Mouse (Mus musculus): Measurements from ENCODE around the gene Hhipl1. TPM values are rescaled to one million over a fixed set of nuclear protein-coding genes. Genes with fewer than 3 reads are reported as not detected.

Gene Hhipl1
- polyA plus RNA-seq, 1 experiment from 2014 or later = 0.24 TPM

- Histone ChIP-seq H3K36me3 (ENCODE audit: control insufficient read depth, insufficient read depth, low read length) (no peaks in the 10 kb centered on the region), H3K4me3 (ENCODE audit: low read depth, low read length) (no peak overlapping the region), H3K9ac (ENCODE audit: low read length) (no peak overlapping the region), H3K4me2 (replicated peaks; ENCODE audit: low read depth) (no peak overlapping the region), H3K9me3 (ENCODE audit: control insufficient read depth, low read length) (no peaks in the 10 kb centered on the region), H3K4me1 (replicated peaks; ENCODE audit: control insufficient read depth, insufficient read depth) (peaks cover 4% of the 10 kb centered on the region), H3K27me3 (ENCODE audit: control insufficient read depth, insufficient read depth, low read length) (no peaks in the 10 kb centered on the region), H3K27ac (replicated peaks) (peak overlapping the region; percentile 97)
- 58% methylated on average over 9 of the region's 9 CpGs for WGBS
- TF ChIP-seq CTCF (IDR thresholded peaks at IDR 0.05; ENCODE audit: low read depth) = no peak
- no peak for TF ChIP-seq EP300 (optimal IDR thresholded peaks at IDR 0.05)
- no peak for ATAC-seq (ENCODE audit: low FRiP score, low TSS enrichment)
- no peak for DNase-seq (ENCODE audit: low spot score)
These were observed 67.5 kb downstream of the Hhipl1 start for GRCm38 (mm10) chr12:108373611-108374010.

GRCm38 (mm10) chr12:108374689-108375088 lies 68.6 kb downstream of the Hhipl1 start:
- H3K27me3 ChIP-seq (ENCODE audit: control insufficient read depth, insufficient read depth, low read length) = no peaks in the 10 kb centered on the region
- H3K4me2 ChIP-seq (replicated peaks; ENCODE audit: low read depth) = no peak overlapping the region
- no peaks in the 10 kb centered on the region for H3K9me3 ChIP-seq (ENCODE audit: control insufficient read depth, low read length)
- DNase-seq (ENCODE audit: low spot score) = no peak
- H3K27ac ChIP-seq (replicated peaks) = no peak overlapping the region; the same call in 1 of the 2 replicates
- ATAC-seq (ENCODE audit: low FRiP score, low TSS enrichment) = no peak
- no peak for TF ChIP-seq CTCF (IDR thresholded peaks at IDR 0.05; ENCODE audit: low read depth)
- TF ChIP-seq EP300 (optimal IDR thresholded peaks at IDR 0.05) = no peak
- H3K9ac ChIP-seq (ENCODE audit: low read length) = peak overlapping the region; percentile 18; the same call in 1 of the 2 replicates
- H3K4me3 ChIP-seq (ENCODE audit: low read depth, low read length) = no peak overlapping the region
- peaks cover 4% of the 10 kb centered on the region for H3K4me1 ChIP-seq (replicated peaks; ENCODE audit: control insufficient read depth, insufficient read depth)
- H3K36me3 ChIP-seq (ENCODE audit: control insufficient read depth, insufficient read depth, low read length) = no peaks in the 10 kb centered on the region
- WGBS = 80% methylated on average over 8 of the region's 8 CpGs

- Histone ChIP-seq H3K4me2 (replicated peaks; ENCODE audit: low read depth) (no peak overlapping the region), H3K4me1 (replicated peaks; ENCODE audit: control insufficient read depth, insufficient read depth) (no peaks in the 10 kb centered on the region), H3K9ac (ENCODE audit: low read length) (no peak overlapping the region), H3K27ac (replicated peaks) (no peak overlapping the region), H3K36me3 (ENCODE audit: control insufficient read depth, insufficient read depth, low read length) (no peaks in the 10 kb centered on the region), H3K9me3 (ENCODE audit: control insufficient read depth, low read length) (no peaks in the 10 kb centered on the region), H3K4me3 (ENCODE audit: low read depth, low read length) (no peak overlapping the region), H3K27me3 (ENCODE audit: control insufficient read depth, insufficient read depth, low read length) (no peaks in the 10 kb centered on the region)
- WGBS = 78% methylated on average over 13 of the region's 13 CpGs
- TF ChIP-seq CTCF (IDR thresholded peaks at IDR 0.05; ENCODE audit: low read depth) (no peak), EP300 (optimal IDR thresholded peaks at IDR 0.05) (no peak)
- no peak for DNase-seq (ENCODE audit: low spot score)
- ATAC-seq (ENCODE audit: low FRiP score, low TSS enrichment) = no peak
These were observed 72.5 kb downstream of the Hhipl1 start for GRCm38 (mm10) chr12:108378379-108379133.

Other genes starting within 250 kb of the Hhipl1 start
- 54.5 and 56.2 TPM in 2 replicates for gene Setd3, start 127.0 kb upstream of the Hhipl1 start, polyA plus RNA-seq (2015; fragmentation: Nextera tagmentation; extraction: Ambion mirVana)
- 1.6 TPM in 2 replicates for gene Ccnk, start 126.7 kb upstream of the Hhipl1 start, polyA plus RNA-seq (2015; fragmentation: Nextera tagmentation; extraction: Ambion mirVana)
- 6.7 and 7.0 TPM in 2 replicates for gene Ccdc85c, start 30.8 kb upstream of the Hhipl1 start, polyA plus RNA-seq (2015; fragmentation: Nextera tagmentation; extraction: Ambion mirVana)
- 1.3 and 2.1 TPM in 2 replicates for gene Cyp46a1, start 28.1 kb downstream of the Hhipl1 start, polyA plus RNA-seq (2015; fragmentation: Nextera tagmentation; extraction: Ambion mirVana)
- 53.8 and 54.6 TPM in 2 replicates for gene Eml1, start 64.7 kb downstream of the Hhipl1 start, polyA plus RNA-seq (2015; fragmentation: Nextera tagmentation; extraction: Ambion mirVana)
- 27.8 and 31.3 TPM in 2 replicates for gene Evl, start 248.4 kb downstream of the Hhipl1 start, polyA plus RNA-seq (2015; fragmentation: Nextera tagmentation; extraction: Ambion mirVana)